Mouse (Mus musculus) CH12.LX (cell line): ENCODE results near the gene Atl1. TPM values are rescaled to one million over a fixed set of nuclear protein-coding genes. Genes with fewer than 3 reads are reported as not detected.

Source experiments
- DNase-seq: peaks from one replicate; pipeline ENCODE4 v3.0.0-alpha.2; 2013; ENCODE audit errors: extremely low read depth
- H3K27ac ChIP-seq: 2 replicates; pipeline ENCODE4 v1.5.1; 2012; ENCODE audit warnings: low read depth, mild to moderate bottlenecking, control low read depth, moderate library complexity; ENCODE audit not compliant: insufficient read depth
- H3K27me3 ChIP-seq: replicated peaks from 2 replicates; pipeline ENCODE3; 2012; ENCODE audit warnings: inconsistent platforms
- H3K36me3 ChIP-seq, 2 experiments: replicated peaks in 1 of 2; 2 replicates each; pipeline versions ENCODE3 to v1.6.1; 2012; ENCODE audit warnings: inconsistent platforms in 1 of 2, low read length in 1 of 2, mild to moderate bottlenecking in 1 of 2, mixed read lengths in 1 of 2, moderate library complexity in 1 of 2; ENCODE audit not compliant: control insufficient read depth in 1 of 2, insufficient read depth in 1 of 2
- H3K4me1 ChIP-seq, 2 experiments: 2 replicates each; pipeline ENCODE4 v1.6.1; 2012; ENCODE audit warnings: inconsistent platforms in 1 of 2, moderate library complexity in 1 of 2; ENCODE audit not compliant: insufficient read depth in 2 of 2, control insufficient read depth in 1 of 2
- H3K4me2 ChIP-seq: 2 replicates; pipeline ENCODE4 v1.6.1; 2012; ENCODE audit warnings: low read depth, mild to moderate bottlenecking, control low read depth; ENCODE audit not compliant: poor library complexity, insufficient read depth, severe bottlenecking
- H3K4me3 ChIP-seq, 3 experiments: fragments of 150-350 bp in 1 of 3; sonication (generic) in 1 of 3; replicated peaks in 1 of 3; 2 replicates each; pipeline versions ENCODE3 to v1.5.1; 2011 to 2012; ENCODE audit warnings: low read depth in 2 of 3, low read length in 2 of 3, mild to moderate bottlenecking in 2 of 3, moderate library complexity in 2 of 3, control low read depth in 1 of 3, improper control_type of control experiment in 1 of 3, inconsistent platforms in 1 of 3, mixed read lengths in 1 of 3; ENCODE audit not compliant: poor library complexity in 1 of 3
- H3K79me2 ChIP-seq: replicated peaks from 2 replicates; pipeline ENCODE4 v1.6.1; 2012; ENCODE audit warnings: mild to moderate bottlenecking, moderate library complexity; ENCODE audit not compliant: control insufficient read depth, poor library complexity, insufficient read depth, severe bottlenecking; ENCODE audit errors: extremely low read depth
- H3K9ac ChIP-seq: 2 replicates; pipeline ENCODE4 v1.6.1; 2012; ENCODE audit warnings: low read depth, mild to moderate bottlenecking, control low read depth, moderate library complexity; ENCODE audit not compliant: insufficient read depth
- H3K9me3 ChIP-seq: replicated peaks from 2 replicates; pipeline ENCODE3; 2012; ENCODE audit warnings: low read length, inconsistent platforms, mixed read lengths
- BHLHE40 ChIP-seq: IDR thresholded peaks from 2 replicates; pipeline ENCODE4 v1.6.1; 2011; ENCODE audit warnings: mild to moderate bottlenecking, low read depth, low read length, improper control_type of control experiment
- ELF1 ChIP-seq: IDR thresholded peaks from 2 replicates; pipeline ENCODE4 v1.6.1; 2014; ENCODE audit warnings: low read depth, mild to moderate bottlenecking, inconsistent platforms, low read length, improper control_type of control experiment
- JUND ChIP-seq: conservative IDR thresholded peaks from 2 replicates; pipeline ENCODE4 v1.6.1; 2011; ENCODE audit warnings: low read depth, low read length, improper control_type of control experiment
- KAT2A ChIP-seq: IDR thresholded peaks from 2 replicates; pipeline ENCODE4 v1.6.1; 2012; ENCODE audit warnings: low read length, improper control_type of control experiment, inconsistent platforms; ENCODE audit not compliant: insufficient replicate concordance
- MAFK ChIP-seq: IDR thresholded peaks from 2 replicates; pipeline ENCODE4 v1.6.1; 2011; ENCODE audit warnings: low read length, improper control_type of control experiment; ENCODE audit not compliant: insufficient replicate concordance
- MEF2A ChIP-seq: IDR thresholded peaks from 2 replicates; pipeline ENCODE4 v1.6.1; 2014; ENCODE audit warnings: low read depth, mild to moderate bottlenecking, inconsistent platforms, low read length, improper control_type of control experiment, borderline replicate concordance
- NELFE ChIP-seq: IDR thresholded peaks from 2 replicates; pipeline ENCODE4 v1.6.1; 2011; ENCODE audit warnings: low read depth, low read length, improper control_type of control experiment
- NRF1 ChIP-seq: IDR thresholded peaks from 2 replicates; pipeline ENCODE4 v1.6.1; 2014; ENCODE audit warnings: low read depth, mild to moderate bottlenecking, inconsistent platforms, low read length, improper control_type of control experiment, moderate library complexity
- RCOR1 ChIP-seq: conservative IDR thresholded peaks from 2 replicates; pipeline ENCODE4 v1.6.1; 2012; ENCODE audit warnings: low read depth, mild to moderate bottlenecking, inconsistent platforms, low read length, improper control_type of control experiment
- SMC3 ChIP-seq: IDR thresholded peaks from 2 replicates; pipeline ENCODE4 v1.6.1; 2011; ENCODE audit warnings: low read depth, low read length, improper control_type of control experiment
- USF1 ChIP-seq: IDR thresholded peaks from 2 replicates; pipeline ENCODE4 v1.6.1; 2014; ENCODE audit warnings: low read depth, mild to moderate bottlenecking, inconsistent platforms, low read length, improper control_type of control experiment
- ZC3H11A ChIP-seq: IDR thresholded peaks from 2 replicates; pipeline ENCODE4 v1.6.1; 2012; ENCODE audit warnings: low read depth, mild to moderate bottlenecking, inconsistent platforms, low read length, improper control_type of control experiment
- ZMIZ1 ChIP-seq: IDR thresholded peaks from 2 replicates; pipeline ENCODE4 v1.6.1; 2012; ENCODE audit warnings: low read depth, mild to moderate bottlenecking, inconsistent platforms, low read length, improper control_type of control experiment
- dilution Hi-C: fragments of 300-500 bp; cut with MboI; formaldehyde crosslinking; loops from 2 replicates; pipeline ENCODE4 v1.14.3; 2020; ENCODE audit warnings: low sequenced_read_pairs; ENCODE audit not compliant: extremely low pct_unique_long_range_greater_than_20kb, extremely low pct_ligation_motif_present
- in situ Hi-C: fragments of 300-500 bp; cut with MboI; formaldehyde crosslinking; loops from 3 replicates; pipeline ENCODE4 v1.14.3; 2019; ENCODE audit warnings: low sequenced_read_pairs, low pct_ligation_motif_present, low pct_unique_long_range_greater_than_20kb, mixed read lengths
- polyA plus RNA-seq: library from polyadenylated mRNA; unstranded; fragments of >175 nt; gene quantifications from 2 replicates; pipeline ENCODE4 v1.2.1, GENCODE M21; 2012; ENCODE audit warnings: low read depth; ENCODE audit not compliant: insufficient read length
- total RNA-seq, 2 experiments: library from RNA; depleted of rRNA; stranded (reverse); fragments of 300-350 nt in 1 of 2; fragments of >200 nt in 1 of 2; gene quantifications; 2 replicates each; pipeline ENCODE4 v1.2.3; 2012 to 2014

Atl1 gene
- total and polyA plus RNA-seq, 3 experiments: 0.51 to 0.74 (median 0.64) TPM

GRCm38 (mm10) chr12:69976688-69977087 lies 84.3 kb downstream of the Atl1 start:
- H3K4me3 ChIP-seq: no peak overlapping the region
- TF ChIP-seq NRF1 (no peak), USF1 (no peak), NELFE (no peak), ZC3H11A (no peak), JUND (no peak), RCOR1 (no peak), ELF1 (no peak), ZMIZ1 (no peak), KAT2A (no peak), SMC3 (no peak), MAFK (no peak)
- H3K79me2 ChIP-seq: peaks cover 16% of the 10 kb centered on the region
- no peak overlapping the region for H3K27ac ChIP-seq
- no peak for DNase-seq
- dilution Hi-C loops: no loop called here
- peaks cover 0 to 71% of the 10 kb centered on the region in 2 experiments; a peak in 2 of 4 replicates for H3K4me1 ChIP-seq
- H3K9ac ChIP-seq: no peak overlapping the region
- H3K9me3 ChIP-seq: no peaks in the 10 kb centered on the region
- H3K27me3 ChIP-seq: no peaks in the 10 kb centered on the region
- in situ Hi-C loops: no loop called here
- peaks cover 18 to 48% of the 10 kb centered on the region in 2 experiments for H3K36me3 ChIP-seq
- no peak overlapping the region for H3K4me2 ChIP-seq

- no peak overlapping the region for H3K4me3 ChIP-seq
- no peak for TF ChIP-seq MEF2A
- peak; percentile 67 for TF ChIP-seq BHLHE40
Observed at GRCm38 (mm10) chr12:69977376-69977998, 85.1 kb downstream of the Atl1 start.

More at GRCm38 (mm10) chr12:69977376-69977998, 85.1 kb downstream of the Atl1 start:
- Histone ChIP-seq H3K9ac (peak overlapping the region; percentile 31), H3K4me2 (no peak overlapping the region; the same call in 1 of the 2 replicates), H3K79me2 (peaks cover 18% of the 10 kb centered on the region), H3K36me3 (peaks cover 22 to 48% of the 10 kb centered on the region in 2 experiments), H3K27ac (no peak overlapping the region), H3K4me1 (peaks cover 0 to 67% of the 10 kb centered on the region in 2 experiments; a peak in 2 of 4 replicates), H3K9me3 (no peaks in the 10 kb centered on the region), H3K27me3 (no peaks in the 10 kb centered on the region)
- DNase-seq: no peak
- dilution Hi-C loops: no loop called here
- in situ Hi-C loops: no loop called here
